Mouse (Mus musculus) CH12.LX (cell line): ENCODE data around the gene Tle1. TPM values are rescaled to one million over a fixed set of nuclear protein-coding genes. Genes with fewer than 3 reads are reported as not detected.

Source experiments
- DNase-seq: peaks from one replicate; pipeline ENCODE4 v3.0.0-alpha.2; 2013; ENCODE audit errors: extremely low read depth
- H3K27ac ChIP-seq: 2 replicates; pipeline ENCODE4 v1.5.1; 2012; ENCODE audit warnings: low read depth, mild to moderate bottlenecking, control low read depth, moderate library complexity; ENCODE audit not compliant: insufficient read depth
- H3K27me3 ChIP-seq: replicated peaks from 2 replicates; pipeline ENCODE3; 2012; ENCODE audit warnings: inconsistent platforms
- H3K36me3 ChIP-seq, 2 experiments: replicated peaks in 1 of 2; 2 replicates each; pipeline versions ENCODE3 to v1.6.1; 2012; ENCODE audit warnings: inconsistent platforms in 1 of 2, low read length in 1 of 2, mild to moderate bottlenecking in 1 of 2, mixed read lengths in 1 of 2, moderate library complexity in 1 of 2; ENCODE audit not compliant: control insufficient read depth in 1 of 2, insufficient read depth in 1 of 2
- H3K4me1 ChIP-seq, 2 experiments: 2 replicates each; pipeline ENCODE4 v1.6.1; 2012; ENCODE audit warnings: inconsistent platforms in 1 of 2, moderate library complexity in 1 of 2; ENCODE audit not compliant: insufficient read depth in 2 of 2, control insufficient read depth in 1 of 2
- H3K4me2 ChIP-seq: 2 replicates; pipeline ENCODE4 v1.6.1; 2012; ENCODE audit warnings: low read depth, mild to moderate bottlenecking, control low read depth; ENCODE audit not compliant: poor library complexity, insufficient read depth, severe bottlenecking
- H3K4me3 ChIP-seq, 3 experiments: fragments of 150-350 bp in 1 of 3; sonication (generic) in 1 of 3; replicated peaks in 1 of 3; 2 replicates each; pipeline versions ENCODE3 to v1.5.1; 2011 to 2012; ENCODE audit warnings: low read depth in 2 of 3, low read length in 2 of 3, mild to moderate bottlenecking in 2 of 3, moderate library complexity in 2 of 3, control low read depth in 1 of 3, improper control_type of control experiment in 1 of 3, inconsistent platforms in 1 of 3, mixed read lengths in 1 of 3; ENCODE audit not compliant: poor library complexity in 1 of 3
- H3K79me2 ChIP-seq: replicated peaks from 2 replicates; pipeline ENCODE4 v1.6.1; 2012; ENCODE audit warnings: mild to moderate bottlenecking, moderate library complexity; ENCODE audit not compliant: control insufficient read depth, poor library complexity, insufficient read depth, severe bottlenecking; ENCODE audit errors: extremely low read depth
- H3K9ac ChIP-seq: 2 replicates; pipeline ENCODE4 v1.6.1; 2012; ENCODE audit warnings: low read depth, mild to moderate bottlenecking, control low read depth, moderate library complexity; ENCODE audit not compliant: insufficient read depth
- H3K9me3 ChIP-seq: replicated peaks from 2 replicates; pipeline ENCODE3; 2012; ENCODE audit warnings: low read length, inconsistent platforms, mixed read lengths
- BHLHE40 ChIP-seq: IDR thresholded peaks from 2 replicates; pipeline ENCODE4 v1.6.1; 2011; ENCODE audit warnings: mild to moderate bottlenecking, low read depth, low read length, improper control_type of control experiment
- CHD1 ChIP-seq: IDR thresholded peaks from 2 replicates; pipeline ENCODE4 v1.6.1; 2012; ENCODE audit warnings: low read depth, low read length, improper control_type of control experiment, inconsistent platforms
- CHD2 ChIP-seq: IDR thresholded peaks from 2 replicates; pipeline ENCODE4 v1.6.1; 2011; ENCODE audit warnings: low read length, improper control_type of control experiment
- CTCF ChIP-seq, 2 experiments: IDR thresholded peaks in 1 of 2; conservative IDR thresholded peaks in 1 of 2; 2 replicates each; pipeline ENCODE4 v1.5.1; 2011 to 2012; ENCODE audit warnings: low read depth in 2 of 2, low read length in 2 of 2, improper control_type of control experiment in 1 of 2, inconsistent platforms in 1 of 2, mild to moderate bottlenecking in 1 of 2, moderate library complexity in 1 of 2
- E2F4 ChIP-seq: IDR thresholded peaks from 2 replicates; pipeline ENCODE4 v1.6.1; 2011; ENCODE audit warnings: low read depth, low read length, improper control_type of control experiment; ENCODE audit not compliant: insufficient replicate concordance
- ELF1 ChIP-seq: IDR thresholded peaks from 2 replicates; pipeline ENCODE4 v1.6.1; 2014; ENCODE audit warnings: low read depth, mild to moderate bottlenecking, inconsistent platforms, low read length, improper control_type of control experiment
- EP300 ChIP-seq: IDR thresholded peaks from 2 replicates; pipeline ENCODE4 v1.6.1; 2011; ENCODE audit warnings: low read length, improper control_type of control experiment
- ETS1 ChIP-seq: conservative IDR thresholded peaks from 2 replicates; pipeline ENCODE4 v1.6.1; 2012; ENCODE audit warnings: low read depth, mild to moderate bottlenecking, inconsistent platforms, low read length, improper control_type of control experiment, moderate library complexity
- GABPA ChIP-seq: IDR thresholded peaks from 2 replicates; pipeline ENCODE4 v1.6.1; 2012; ENCODE audit warnings: low read depth, low read length, improper control_type of control experiment, inconsistent platforms; ENCODE audit not compliant: insufficient replicate concordance
- IRF4 ChIP-seq: IDR thresholded peaks from 2 replicates; pipeline ENCODE4 v1.6.1; 2014; ENCODE audit warnings: low read depth, mild to moderate bottlenecking, inconsistent platforms, low read length, improper control_type of control experiment
- JUN ChIP-seq: IDR thresholded peaks from 2 replicates; pipeline ENCODE4 v1.6.1; 2011; ENCODE audit warnings: low read depth, mild to moderate bottlenecking, low read length, improper control_type of control experiment, moderate library complexity; ENCODE audit not compliant: insufficient read depth
- MAFK ChIP-seq: IDR thresholded peaks from 2 replicates; pipeline ENCODE4 v1.6.1; 2011; ENCODE audit warnings: low read length, improper control_type of control experiment; ENCODE audit not compliant: insufficient replicate concordance
- MAZ ChIP-seq: IDR thresholded peaks from 2 replicates; pipeline ENCODE4 v1.6.1; 2012; ENCODE audit warnings: low read depth, mild to moderate bottlenecking, inconsistent platforms, low read length, improper control_type of control experiment, moderate library complexity
- MEF2A ChIP-seq: IDR thresholded peaks from 2 replicates; pipeline ENCODE4 v1.6.1; 2014; ENCODE audit warnings: low read depth, mild to moderate bottlenecking, inconsistent platforms, low read length, improper control_type of control experiment, borderline replicate concordance
- MYC ChIP-seq: IDR thresholded peaks from 2 replicates; pipeline ENCODE4 v1.6.1; 2011; ENCODE audit warnings: low read depth, mild to moderate bottlenecking, improper control_type of control experiment, low read length
- NELFE ChIP-seq: IDR thresholded peaks from 2 replicates; pipeline ENCODE4 v1.6.1; 2011; ENCODE audit warnings: low read depth, low read length, improper control_type of control experiment
- NRF1 ChIP-seq: IDR thresholded peaks from 2 replicates; pipeline ENCODE4 v1.6.1; 2014; ENCODE audit warnings: low read depth, mild to moderate bottlenecking, inconsistent platforms, low read length, improper control_type of control experiment, moderate library complexity
- PAX5 ChIP-seq: IDR thresholded peaks from 2 replicates; pipeline ENCODE4 v1.6.1; 2012; ENCODE audit warnings: low read length, inconsistent platforms, mixed read lengths
- RCOR1 ChIP-seq: conservative IDR thresholded peaks from 2 replicates; pipeline ENCODE4 v1.6.1; 2012; ENCODE audit warnings: low read depth, mild to moderate bottlenecking, inconsistent platforms, low read length, improper control_type of control experiment
- SIN3A ChIP-seq: IDR thresholded peaks from 2 replicates; pipeline ENCODE4 v1.6.1; 2012; ENCODE audit warnings: low read length, improper control_type of control experiment, inconsistent platforms
- SMC3 ChIP-seq: IDR thresholded peaks from 2 replicates; pipeline ENCODE4 v1.6.1; 2011; ENCODE audit warnings: low read depth, low read length, improper control_type of control experiment
- UBTF ChIP-seq: IDR thresholded peaks from 2 replicates; pipeline ENCODE4 v1.6.1; 2012; ENCODE audit warnings: low read depth, mild to moderate bottlenecking, inconsistent platforms, low read length, improper control_type of control experiment, moderate library complexity
- USF1 ChIP-seq: IDR thresholded peaks from 2 replicates; pipeline ENCODE4 v1.6.1; 2014; ENCODE audit warnings: low read depth, mild to moderate bottlenecking, inconsistent platforms, low read length, improper control_type of control experiment
- USF2 ChIP-seq: conservative IDR thresholded peaks from 2 replicates; pipeline ENCODE4 v1.6.1; 2011; ENCODE audit warnings: low read depth, low read length, improper control_type of control experiment
- ZC3H11A ChIP-seq: IDR thresholded peaks from 2 replicates; pipeline ENCODE4 v1.6.1; 2012; ENCODE audit warnings: low read depth, mild to moderate bottlenecking, inconsistent platforms, low read length, improper control_type of control experiment
- ZKSCAN1 ChIP-seq: IDR thresholded peaks from 2 replicates; pipeline ENCODE4 v1.6.1; 2012; ENCODE audit warnings: low read depth, inconsistent platforms, low read length, improper control_type of control experiment, borderline replicate concordance
- ZNF384 ChIP-seq: IDR thresholded peaks from 2 replicates; pipeline ENCODE4 v1.6.1; 2012; ENCODE audit warnings: low read depth, low read length, improper control_type of control experiment, inconsistent platforms
- dilution Hi-C: fragments of 300-500 bp; cut with MboI; formaldehyde crosslinking; loops from 2 replicates; pipeline ENCODE4 v1.14.3; 2020; ENCODE audit warnings: low sequenced_read_pairs; ENCODE audit not compliant: extremely low pct_unique_long_range_greater_than_20kb, extremely low pct_ligation_motif_present
- in situ Hi-C: fragments of 300-500 bp; cut with MboI; formaldehyde crosslinking; loops from 3 replicates; pipeline ENCODE4 v1.14.3; 2019; ENCODE audit warnings: low sequenced_read_pairs, low pct_ligation_motif_present, low pct_unique_long_range_greater_than_20kb, mixed read lengths
- polyA plus RNA-seq: library from polyadenylated mRNA; unstranded; fragments of >175 nt; gene quantifications from 2 replicates; pipeline ENCODE4 v1.2.1, GENCODE M21; 2012; ENCODE audit warnings: low read depth; ENCODE audit not compliant: insufficient read length
- total RNA-seq, 2 experiments: library from RNA; depleted of rRNA; stranded (reverse); fragments of 300-350 nt in 1 of 2; fragments of >200 nt in 1 of 2; gene quantifications; 2 replicates each; pipeline ENCODE4 v1.2.3; 2012 to 2014

The Tle1 gene
- total and polyA plus RNA-seq, 3 experiments, result not detected

DNA sequence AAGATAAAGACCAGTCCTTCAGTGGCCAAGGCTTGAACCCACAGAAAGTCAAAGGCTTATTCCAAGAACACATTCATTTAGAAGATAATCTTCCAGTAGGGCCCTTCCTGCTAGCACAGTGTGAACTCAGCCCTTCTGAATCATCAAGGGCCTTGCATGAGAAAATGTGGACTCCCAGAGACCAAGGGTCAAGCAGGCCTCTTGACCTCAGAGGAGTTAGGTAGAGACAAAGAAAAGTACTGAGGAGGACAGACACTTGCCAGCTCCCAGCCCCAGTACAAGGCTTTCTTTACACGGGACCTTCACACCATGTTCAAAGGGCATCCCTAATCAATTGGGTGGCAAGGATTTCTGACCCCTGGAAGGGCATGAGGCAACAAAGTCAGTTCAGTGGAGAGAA lies 77.9 kb downstream of the Tle1 start:
- dilution Hi-C loops, result no loop called here
- Histone ChIP-seq H3K36me3 (no peaks in the 10 kb centered on the region), H3K27ac (no peak overlapping the region), H3K79me2 (no peaks in the 10 kb centered on the region), H3K4me2 (no peak overlapping the region), H3K9me3 (peaks cover 66% of the 10 kb centered on the region), H3K27me3 (no peaks in the 10 kb centered on the region), H3K4me1 (no peaks in the 10 kb centered on the region), H3K9ac (no peak overlapping the region), H3K4me3 (no peak overlapping the region)
- DNase-seq, result no peak
- TF ChIP-seq NELFE, result no peak
- no peak for TF ChIP-seq UBTF
- TF ChIP-seq NRF1, result no peak
- TF ChIP-seq JUN, result no peak
- TF ChIP-seq SIN3A, result no peak
- TF ChIP-seq ZC3H11A, result no peak
- no peak for TF ChIP-seq PAX5
- no peak for TF ChIP-seq BHLHE40
- no peak for TF ChIP-seq CHD2
- TF ChIP-seq RCOR1, result no peak
- TF ChIP-seq IRF4, result no peak
- no peak for TF ChIP-seq MEF2A
- no peak for TF ChIP-seq E2F4
- TF ChIP-seq CHD1, result no peak
- in situ Hi-C loops, result no loop called here

- H3K9ac ChIP-seq, result no peak overlapping the region
- no peak overlapping the region for H3K4me2 ChIP-seq
- dilution Hi-C loops, result no loop called here
- TF ChIP-seq ZNF384, result no peak
- TF ChIP-seq USF2, result no peak
- TF ChIP-seq GABPA, result no peak
- no peak for TF ChIP-seq ZKSCAN1
- no peak for TF ChIP-seq E2F4
- TF ChIP-seq MEF2A, result no peak
- TF ChIP-seq MAZ, result no peak
- TF ChIP-seq UBTF, result no peak
- no peak for TF ChIP-seq EP300
- TF ChIP-seq USF1, result no peak
- TF ChIP-seq SMC3, result no peak
- no peak for TF ChIP-seq MYC
- no peak for TF ChIP-seq MAFK
- no peak for TF ChIP-seq ELF1
- TF ChIP-seq JUN, result no peak
- no peak for TF ChIP-seq ETS1
- TF ChIP-seq CTCF (conservative IDR thresholded peaks at IDR 0.05 in 1 of 2, IDR thresholded peaks at IDR 0.05 in 1 of 2; ENCODE audit: low read depth in 2 of 2, low read length in 2 of 2), result no peak
- no peak for TF ChIP-seq SIN3A
- no peak for DNase-seq
- no peaks in the 10 kb centered on the region for H3K4me1 ChIP-seq
- no peak overlapping the region for H3K4me3 ChIP-seq
- H3K27me3 ChIP-seq, result no peaks in the 10 kb centered on the region
- in situ Hi-C loops, result no loop called here
- H3K9me3 ChIP-seq, result peaks cover 63% of the 10 kb centered on the region
- no peak overlapping the region for H3K27ac ChIP-seq
- no peaks in the 10 kb centered on the region for H3K79me2 ChIP-seq
- no peaks in the 10 kb centered on the region for H3K36me3 ChIP-seq
These were observed 78.4 kb downstream of the Tle1 start for GRCm38 (mm10) chr4:72122343-72122742.
